Mouse (Mus musculus): ENCODE results near the gene Ranbp17. TPM values are rescaled to one million over a fixed set of nuclear protein-coding genes. Genes with fewer than 3 reads are reported as not detected.

Ranbp17 gene
- 1.1 and 1.2 TPM in 2 replicates for polyA plus RNA-seq (2015; fragmentation: Nextera tagmentation; extraction: Ambion mirVana)

- 3% methylated on average over 49 of the region's 72 CpGs for WGBS (ENCODE audit: insufficient replicate concordance)
- ATAC-seq: peak; percentile 72
Measured at GRCm38 (mm10) chr11:33513376-33513991, at the start of gene Ranbp17. Gene Ranbp17 (minus strand): TSS chr11:33513746.

GRCm38 (mm10) chr11:33554123-33554522 is 40.6 kb upstream of the Ranbp17 start:
- no peak for ATAC-seq

More at GRCm38 (mm10) chr11:33513376-33513991, at the start of gene Ranbp17:
- no peaks in the 10 kb centered on the region for H3K27me3 ChIP-seq (ENCODE audit: insufficient read depth, low read length)
- H3K4me2 ChIP-seq (ENCODE audit: low read depth, low read length): peak within 1 kb of the TSS; percentile 99
- no peaks in the 10 kb centered on the region for H3K36me3 ChIP-seq (replicated peaks; ENCODE audit: insufficient read depth, low read length)
- peak within 1 kb of the TSS; percentile 40; the same call in 1 of the 2 replicates for H3K27ac ChIP-seq (ENCODE audit: low read depth)
- H3K4me1 ChIP-seq (ENCODE audit: insufficient read depth): 0 out of 2 replicates have a peak, but pooled peaks cover 2% of the 10 kb centered on the region
- no peaks in the 10 kb centered on the region for H3K9me3 ChIP-seq (ENCODE audit: low read length)
- peak within 1 kb of the TSS; percentile 79 for H3K4me3 ChIP-seq (ENCODE audit: low read depth, low read length)
- peak within 1 kb of the TSS; percentile 75 for H3K9ac ChIP-seq (replicated peaks)
- TF ChIP-seq CTCF (IDR thresholded peaks at IDR 0.05; ENCODE audit: low read depth) (no peak), EP300 (IDR thresholded peaks at IDR 0.05; ENCODE audit: low read depth) (no peak)
- peak; percentile 69 for DNase-seq

GRCm38 (mm10) chr11:33550861-33551560 is 37.5 kb upstream of the Ranbp17 start:
- H3K4me3 ChIP-seq (ENCODE audit: low read depth, low read length): no peak overlapping the region
- DNase-seq: no peak
- ATAC-seq: no peak
- TF ChIP-seq EP300 (IDR thresholded peaks at IDR 0.05; ENCODE audit: low read depth) (no peak), CTCF (IDR thresholded peaks at IDR 0.05; ENCODE audit: low read depth) (no peak)
- no peaks in the 10 kb centered on the region for H3K9me3 ChIP-seq (ENCODE audit: low read length)
- no peaks in the 10 kb centered on the region for H3K4me1 ChIP-seq (ENCODE audit: insufficient read depth)
- H3K27me3 ChIP-seq (ENCODE audit: insufficient read depth, low read length): no peaks in the 10 kb centered on the region
- WGBS (ENCODE audit: insufficient replicate concordance): 70% methylated on average over 14 of the region's 14 CpGs
- no peak overlapping the region for H3K9ac ChIP-seq (replicated peaks)
- H3K36me3 ChIP-seq (replicated peaks; ENCODE audit: insufficient read depth, low read length): no peaks in the 10 kb centered on the region
- no peak overlapping the region for H3K4me2 ChIP-seq (ENCODE audit: low read depth, low read length)
- no peak overlapping the region for H3K27ac ChIP-seq (ENCODE audit: low read depth)

More at GRCm38 (mm10) chr11:33554123-33554522, 40.6 kb upstream of the Ranbp17 start:
- Histone ChIP-seq H3K27ac (ENCODE audit: low read depth) (no peak overlapping the region), H3K27me3 (ENCODE audit: insufficient read depth, low read length) (no peaks in the 10 kb centered on the region), H3K36me3 (replicated peaks; ENCODE audit: insufficient read depth, low read length) (no peaks in the 10 kb centered on the region), H3K4me3 (ENCODE audit: low read depth, low read length) (no peak overlapping the region), H3K9me3 (ENCODE audit: low read length) (no peaks in the 10 kb centered on the region), H3K4me2 (ENCODE audit: low read depth, low read length) (no peak overlapping the region), H3K4me1 (ENCODE audit: insufficient read depth) (no peaks in the 10 kb centered on the region), H3K9ac (replicated peaks) (no peak overlapping the region)
- 69% methylated on average over 8 of the region's 8 CpGs for WGBS (ENCODE audit: insufficient replicate concordance)
- TF ChIP-seq CTCF (IDR thresholded peaks at IDR 0.05; ENCODE audit: low read depth) (peak; percentile 58), EP300 (IDR thresholded peaks at IDR 0.05; ENCODE audit: low read depth) (no peak)
- DNase-seq: no peak

GRCm38 (mm10) chr11:33547386-33547785 is 33.8 kb upstream of the Ranbp17 start:
- Histone ChIP-seq H3K9me3 (ENCODE audit: low read length) (no peaks in the 10 kb centered on the region), H3K4me1 (ENCODE audit: insufficient read depth) (no peaks in the 10 kb centered on the region), H3K4me3 (ENCODE audit: low read depth, low read length) (no peak overlapping the region), H3K4me2 (ENCODE audit: low read depth, low read length) (no peak overlapping the region), H3K36me3 (replicated peaks; ENCODE audit: insufficient read depth, low read length) (no peaks in the 10 kb centered on the region), H3K27ac (ENCODE audit: low read depth) (no peak overlapping the region), H3K9ac (replicated peaks) (no peak overlapping the region), H3K27me3 (ENCODE audit: insufficient read depth, low read length) (no peaks in the 10 kb centered on the region)
- no peak for DNase-seq
- 81% methylated on average over 2 of the region's 2 CpGs for WGBS (ENCODE audit: insufficient replicate concordance)
- no peak for TF ChIP-seq EP300 (IDR thresholded peaks at IDR 0.05; ENCODE audit: low read depth)
- TF ChIP-seq CTCF (IDR thresholded peaks at IDR 0.05; ENCODE audit: low read depth): no peak
- ATAC-seq: no peak

- H3K4me3 ChIP-seq (ENCODE audit: low read depth, low read length): no peak overlapping the region
Measured at GRCm38 (mm10) chr11:33544945-33545344, 31.4 kb upstream of the Ranbp17 start.

GRCm38 (mm10) chr11:33544121-33544520 is 30.6 kb upstream of the Ranbp17 start:
- Histone ChIP-seq H3K27me3 (ENCODE audit: insufficient read depth, low read length) (no peaks in the 10 kb centered on the region), H3K4me3 (ENCODE audit: low read depth, low read length) (no peak overlapping the region), H3K9me3 (ENCODE audit: low read length) (no peaks in the 10 kb centered on the region), H3K36me3 (replicated peaks; ENCODE audit: insufficient read depth, low read length) (no peaks in the 10 kb centered on the region), H3K27ac (ENCODE audit: low read depth) (no peak overlapping the region), H3K4me2 (ENCODE audit: low read depth, low read length) (no peak overlapping the region), H3K4me1 (ENCODE audit: insufficient read depth) (no peaks in the 10 kb centered on the region), H3K9ac (replicated peaks) (no peak overlapping the region)
- no peak for TF ChIP-seq EP300 (IDR thresholded peaks at IDR 0.05; ENCODE audit: low read depth)
- TF ChIP-seq CTCF (IDR thresholded peaks at IDR 0.05; ENCODE audit: low read depth): no peak
- 59% methylated on average over 11 of the region's 11 CpGs for WGBS (ENCODE audit: insufficient replicate concordance)
- no peak for ATAC-seq
- no peak for DNase-seq

More at GRCm38 (mm10) chr11:33544945-33545344, 31.4 kb upstream of the Ranbp17 start:
- Histone ChIP-seq H3K36me3 (replicated peaks; ENCODE audit: insufficient read depth, low read length) (no peaks in the 10 kb centered on the region), H3K9ac (replicated peaks) (no peak overlapping the region), H3K4me1 (ENCODE audit: insufficient read depth) (no peaks in the 10 kb centered on the region), H3K9me3 (ENCODE audit: low read length) (no peaks in the 10 kb centered on the region), H3K4me2 (ENCODE audit: low read depth, low read length) (no peak overlapping the region), H3K27me3 (ENCODE audit: insufficient read depth, low read length) (no peaks in the 10 kb centered on the region), H3K27ac (ENCODE audit: low read depth) (no peak overlapping the region)
- TF ChIP-seq EP300 (IDR thresholded peaks at IDR 0.05; ENCODE audit: low read depth): no peak
- no peak for TF ChIP-seq CTCF (IDR thresholded peaks at IDR 0.05; ENCODE audit: low read depth)
- ATAC-seq: no peak
- DNase-seq: no peak
- 80% methylated on average over 2 of the region's 2 CpGs for WGBS (ENCODE audit: insufficient replicate concordance)

All from liver, postnatal 0 days (tissue).